Comparison of ENCODE assay signal across 24 mouse cellular contexts in genomic region chr5:57316016-57316415, GRCm38 (mm10).
A peak's percentile ranks its signal among the peaks of the same experiment; 100 is the strongest.
DNase-seq lines count a peak whose midpoint lies in the region; ATAC-seq and TF ChIP-seq lines count a peak whose summit lies in the region.
"Had no signal": no experiment of that assay in that cellular context is flagged by ENCODE, and none has a peak within 500 bp of the region (broad histone marks: within the 10 kb centered on the region; RNA-seq: fewer than 3 reads in every experiment).

No protein-coding gene starts in this region.

- TF ChIP-seq CTCF in cerebellum, adult 2 months (IDR thresholded peaks at IDR 0.05; ENCODE audit: borderline replicate concordance, insufficient read depth, low read depth, low read length), result no peak
- TF ChIP-seq CTCF in hindbrain, postnatal 0 days (IDR thresholded peaks at IDR 0.05; ENCODE audit: low read depth), result no peak
- TF ChIP-seq CTCF in brain, embryonic 14.5 days (IDR thresholded peaks at IDR 0.05; ENCODE audit: borderline replicate concordance, extremely low read depth, insufficient read depth, insufficient read length), result no peak

- no peaks in the 10 kb centered on the region for H3K36me3 ChIP-seq in hindbrain, postnatal 0 days (ENCODE audit: insufficient read depth, low read length)
- no peaks in the 10 kb centered on the region for H3K36me3 ChIP-seq in hindbrain, embryonic 10.5 days
- H3K36me3 ChIP-seq: embryonic facial prominence, embryonic 12.5 days; embryonic facial prominence, embryonic 15.5 days; G1E; hindbrain, embryonic 13.5 days had no signal

- no peak overlapping the region for H3K9ac ChIP-seq in hindbrain, postnatal 0 days (replicated peaks; ENCODE audit: low read length)
- H3K9ac ChIP-seq: embryonic facial prominence, embryonic 12.5 days; embryonic facial prominence, embryonic 15.5 days; hindbrain, embryonic 13.5 days had no signal

- H3K4me1 ChIP-seq in cerebellum, adult 2 months (ENCODE audit: control insufficient read depth, insufficient read depth, low read length), result no peaks in the 10 kb centered on the region
- no peaks in the 10 kb centered on the region for H3K4me1 ChIP-seq in hindbrain, postnatal 0 days (ENCODE audit: insufficient read depth, low read length)
- no peaks in the 10 kb centered on the region for H3K4me1 ChIP-seq in hindbrain, embryonic 10.5 days (replicated peaks)
- H3K4me1 ChIP-seq: embryonic facial prominence, embryonic 12.5 days; embryonic facial prominence, embryonic 15.5 days; hindbrain, embryonic 13.5 days had no signal

- no peak for ATAC-seq in cerebellum, adult (ENCODE audit: insufficient number of reproducible peaks, low FRiP score, low TSS enrichment)
- no peak for ATAC-seq in hindbrain, postnatal 0 days
- ATAC-seq: forebrain, embryonic 16.5 days; hindbrain, embryonic 16.5 days; inflammation-experienced regulatory T-cells, adult 6 months; intestine, embryonic 16.5 days; Patski had no signal

- H3K9me3 ChIP-seq in hindbrain, postnatal 0 days (ENCODE audit: low read length), result no peaks in the 10 kb centered on the region
- H3K9me3 ChIP-seq in hindbrain, embryonic 10.5 days, result no peaks in the 10 kb centered on the region
- H3K9me3 ChIP-seq: embryonic facial prominence, embryonic 12.5 days; embryonic facial prominence, embryonic 15.5 days; G1E; hindbrain, embryonic 13.5 days had no signal

- H3K4me2 ChIP-seq in hindbrain, postnatal 0 days (ENCODE audit: low read depth, low read length), result no peak overlapping the region
- H3K4me2 ChIP-seq: embryonic facial prominence, embryonic 12.5 days; embryonic facial prominence, embryonic 15.5 days; heart, embryonic 11.5 days; hindbrain, embryonic 13.5 days had no signal

- no peak overlapping the region for H3K27ac ChIP-seq in cerebellum, adult 2 months (ENCODE audit: insufficient read depth, low read length)
- H3K27ac ChIP-seq in hindbrain, postnatal 0 days, result no peak overlapping the region
- no peak overlapping the region for H3K27ac ChIP-seq in hindbrain, embryonic 10.5 days
- H3K27ac ChIP-seq: embryonic facial prominence, embryonic 12.5 days; embryonic facial prominence, embryonic 15.5 days; hindbrain, embryonic 13.5 days had no signal

- DNase-seq in cerebellum, adult 2 months, result peak; percentile 12 to 17
- DNase-seq in cerebellum, postnatal 25 days, result peak; percentile 60 to 69
- no peak for DNase-seq in cerebellum, adult 11-12 months
- peak; percentile 51 for DNase-seq in hindbrain, postnatal 0 days (ENCODE audit: low spot score)
- DNase-seq in hindbrain, embryonic 10.5 days (ENCODE audit: low spot score), result no peak
- DNase-seq in brain, embryonic 14.5 days (ENCODE audit: low read depth), result peak; percentile 9
- DNase-seq: adrenal gland, postnatal 10 days; B cell, adult 2 months; gastrocnemius, postnatal 10 days; gastrocnemius, postnatal 36 days; kidney, adult 18-20 months; kidney, adult 9 months had no signal

- H3K4me3 ChIP-seq in cerebellum, adult 2 months (replicated peaks; ENCODE audit: insufficient read depth, low read depth, low read length), result no peak overlapping the region
- no peak overlapping the region for H3K4me3 ChIP-seq in hindbrain, postnatal 0 days (ENCODE audit: low read length)
- H3K4me3 ChIP-seq in hindbrain, embryonic 10.5 days, result no peak overlapping the region
- H3K4me3 ChIP-seq: embryonic facial prominence, embryonic 12.5 days; embryonic facial prominence, embryonic 15.5 days; hindbrain, embryonic 13.5 days had no signal

- no peak for TF ChIP-seq POLR2A in cerebellum, adult 2 months (IDR thresholded peaks at IDR 0.05; ENCODE audit: borderline replicate concordance, insufficient read depth, low read length)
- no peak for TF ChIP-seq POLR2A in brain, embryonic 14.5 days (IDR thresholded peaks at IDR 0.05; ENCODE audit: borderline replicate concordance, extremely low read depth, insufficient read depth, insufficient read length, poor library complexity, severe bottlenecking)

- no peaks in the 10 kb centered on the region for H3K27me3 ChIP-seq in cerebellum, adult 2 months (ENCODE audit: control insufficient read depth, insufficient read depth, low read length)
- H3K27me3 ChIP-seq in hindbrain, postnatal 0 days (ENCODE audit: insufficient read depth, low read length), result no peaks in the 10 kb centered on the region
- H3K27me3 ChIP-seq in hindbrain, embryonic 10.5 days (ENCODE audit: insufficient read depth, poor library complexity, severe bottlenecking), result no peaks in the 10 kb centered on the region
- H3K27me3 ChIP-seq: CH12.LX; embryonic facial prominence, embryonic 12.5 days; embryonic facial prominence, embryonic 15.5 days; hindbrain, embryonic 13.5 days; Patski had no signal

Comparison
In these comparisons a context has a peak if more than half of its experiments do, and no peak if none do; other contexts are left out.
1. DNase-seq: peak in cerebellum, adult 2 months (2 of 2), cerebellum, postnatal 25 days (2 of 2), hindbrain, postnatal 0 days (single experiment) and brain, embryonic 14.5 days (single experiment); none in cerebellum, adult 11-12 months (single experiment) and hindbrain, embryonic 10.5 days (single experiment).